Mouse (Mus musculus) testis, adult 2 months (tissue): ENCODE data around the gene Sprr3.

ENCODE experiments used
- CTCF ChIP-seq: fragments of 200-500 bp; IDR thresholded peaks from 2 replicates; pipeline ENCODE4 v1.5.1; 2012; ENCODE audit warnings: low read depth, mild to moderate bottlenecking, inconsistent platforms, low read length, moderate library complexity; ENCODE audit not compliant: control insufficient read depth, insufficient read depth, insufficient replicate concordance
- POLR2A ChIP-seq: fragments of 200-500 bp; IDR thresholded peaks from 2 replicates; pipeline ENCODE4 v1.6.1; 2012; ENCODE audit warnings: low read depth, mild to moderate bottlenecking, inconsistent platforms, low read length, moderate library complexity; ENCODE audit not compliant: control insufficient read depth

DNA sequence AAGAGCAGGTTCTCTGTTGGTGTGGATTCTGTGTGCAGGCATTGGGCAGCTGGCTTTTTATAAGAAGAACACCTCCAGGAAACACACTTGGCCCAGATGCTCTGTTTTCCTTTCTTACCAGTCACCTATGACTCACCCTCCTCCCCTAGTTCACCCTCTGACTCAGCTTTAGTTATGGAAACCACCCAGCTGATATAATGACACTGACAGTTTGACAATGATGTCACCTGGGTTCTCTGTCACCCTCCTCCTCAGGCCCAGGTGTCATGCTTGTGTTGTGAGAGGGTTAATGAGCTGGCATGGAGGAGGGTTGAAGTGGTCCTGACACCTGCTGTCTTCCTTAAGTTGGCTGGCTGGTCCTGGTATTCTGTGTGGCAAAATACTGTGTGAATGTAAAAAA lies 27.3 kb upstream of the Sprr3 start, which contains the start of gene Sprr1a:
- TF ChIP-seq POLR2A (no peak), CTCF (no peak)
